Comparison of ENCODE assay signal across 25 mouse cellular contexts in the genomic region with DNA sequence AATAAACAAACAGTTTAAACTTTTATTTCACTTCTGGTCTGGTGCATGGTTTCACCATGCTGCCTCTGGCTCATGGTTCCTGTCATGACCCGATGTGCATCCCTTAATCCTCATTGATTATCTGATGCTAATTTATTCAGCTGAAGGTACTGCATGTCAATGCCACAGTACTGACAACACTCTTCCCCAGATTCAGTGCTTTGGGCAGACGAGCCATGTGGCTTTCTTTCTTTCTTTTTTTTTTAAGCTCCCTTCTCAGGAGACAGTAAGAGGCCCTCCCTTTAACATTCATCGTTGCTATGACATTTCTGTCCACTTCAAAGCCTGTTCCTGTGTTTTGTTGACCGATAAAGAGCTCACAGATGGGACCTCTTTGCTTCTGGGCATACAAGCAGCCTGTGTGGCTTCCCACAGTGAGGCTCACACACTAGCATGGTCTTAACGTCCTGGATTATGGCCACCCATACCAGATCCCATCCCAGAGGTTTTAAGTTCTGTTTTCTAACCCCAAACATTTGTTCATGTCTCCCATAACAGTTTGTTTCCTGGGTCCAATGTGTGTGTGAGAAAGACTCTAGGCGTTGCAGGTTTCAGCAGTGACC. TPM values are rescaled to one million over a fixed set of nuclear protein-coding genes. Genes with fewer than 3 reads are reported as not detected.
DNase-seq lines count a peak whose midpoint lies in the region; ATAC-seq and TF ChIP-seq lines count a peak whose summit lies in the region.
"Had no signal": no experiment of that assay in that cellular context is flagged by ENCODE, and none has a peak within 500 bp of the region (broad histone marks: within the 10 kb centered on the region; RNA-seq: fewer than 3 reads in every experiment).

No protein-coding gene starts in this region.

- ATAC-seq in liver, embryonic 11.5 days (replicated peaks; ENCODE audit: low FRiP score), result no peak

- H3K36me3 ChIP-seq in liver, embryonic 11.5 days (ENCODE audit: control insufficient read depth, insufficient read depth, low read length), result peaks cover 6% of the 10 kb centered on the region; the same call in 1 of the 2 replicates

- no peaks in the 10 kb centered on the region for H3K27me3 ChIP-seq in liver, embryonic 11.5 days (replicated peaks; ENCODE audit: control insufficient read depth, insufficient read depth, low read length)
- H3K27me3 ChIP-seq: heart, embryonic 15.5 days; lung, embryonic 15.5 days had no signal

- no peak for TF ChIP-seq CTCF in bone marrow, adult 2 months (IDR thresholded peaks at IDR 0.05; ENCODE audit: control insufficient read depth, insufficient read depth, low read length)

- H3K4me3 ChIP-seq in liver, embryonic 11.5 days (ENCODE audit: low read depth, low read length), result no peak overlapping the region
- H3K4me3 ChIP-seq in bone marrow, adult 2 months (replicated peaks; ENCODE audit: control insufficient read depth, low read depth, low read length), result no peak overlapping the region
- H3K4me3 ChIP-seq: heart, adult 2 months; heart, embryonic 15.5 days; lung, embryonic 15.5 days had no signal

- no peak overlapping the region for H3K9ac ChIP-seq in liver, embryonic 11.5 days (ENCODE audit: low read depth, low read length)
- H3K9ac ChIP-seq: heart, embryonic 15.5 days; lung, embryonic 15.5 days had no signal

- no peak overlapping the region for H3K27ac ChIP-seq in liver, embryonic 11.5 days (ENCODE audit: low read depth, low read length)
- H3K27ac ChIP-seq in bone marrow, adult 2 months (ENCODE audit: control insufficient read depth, insufficient read depth, low read depth, low read length, poor library complexity), result peak overlapping the region; percentile 80; the same call in 1 of the 2 replicates
- H3K27ac ChIP-seq: heart, adult 2 months; heart, embryonic 15.5 days; lung, embryonic 15.5 days; macrophage had no signal

- no peak for TF ChIP-seq POLR2A in bone marrow, adult 2 months (IDR thresholded peaks at IDR 0.05; ENCODE audit: borderline replicate concordance, control insufficient read depth, low read depth, low read length)

- peak; percentile 14 for DNase-seq in embryo, embryonic 10 days (ENCODE audit: low spot score)
- no peak for DNase-seq in embryo, embryonic 11 days
- DNase-seq in liver, embryonic 11.5 days (ENCODE audit: low spot score), result peak; percentile 28
- DNase-seq in liver, result no peak
- peak; percentile 17 for DNase-seq in retina, embryonic 14.5 days (ENCODE audit: low spot score)
- no peak for DNase-seq in adrenal gland, postnatal 25 days
- DNase-seq in spleen, postnatal 36 days (ENCODE audit: low spot score in 2 of 2), result no peak
- DNase-seq: heart, adult 2 months; heart, postnatal 4 days; kidney, adult 8-10 months; kidney, postnatal 36 days; spleen, adult 18-20 months; thymus, postnatal 36 days had no signal

- no peak overlapping the region for H3K4me2 ChIP-seq in liver, embryonic 11.5 days
- H3K4me2 ChIP-seq: heart, embryonic 15.5 days; lung, embryonic 15.5 days had no signal

- H3K4me1 ChIP-seq in liver, embryonic 11.5 days (replicated peaks; ENCODE audit: control insufficient read depth, insufficient read depth, low read length), result no peaks in the 10 kb centered on the region
- peaks cover 6% of the 10 kb centered on the region; the same call in 1 of the 2 replicates for H3K4me1 ChIP-seq in bone marrow, adult 2 months (ENCODE audit: control insufficient read depth, insufficient read depth, low read length)
- H3K4me1 ChIP-seq: heart, embryonic 15.5 days; lung, embryonic 15.5 days had no signal

- WGBS in liver, embryonic 11.5 days, result 54% methylated on average over 6 of the region's 6 CpGs
- 61% methylated on average over 6 of the region's 6 CpGs for WGBS in bone marrow, adult 2 months

- no peaks in the 10 kb centered on the region for H3K9me3 ChIP-seq in liver, embryonic 11.5 days (ENCODE audit: control insufficient read depth, low read length)
- H3K9me3 ChIP-seq: heart, embryonic 15.5 days; lung, embryonic 15.5 days had no signal

RNA-seq across cellular contexts. Expression of gene Prg2, which starts 17.3 kb away (rescaled TPM):
- polyA plus RNA-seq in liver, embryonic 11.5 days (2014; fragmentation: Nextera tagmentation; extraction: Ambion mirVana), result 67.2 and 96.9 TPM in 2 replicates
- 248 and 464 TPM in 2 replicates for polyA plus RNA-seq in bone marrow, adult 2 months (2011; ENCODE audit: insufficient read depth, insufficient read length, low replicate concordance, missing spikeins)
- not detected in 2 replicates for total RNA-seq in adrenal gland, postnatal 25 days (2021)
- total RNA-seq: gastrocnemius, adult 8-10 months; heart, adult 2 months; heart, postnatal 4 days; left cerebral cortex, adult 18-20 months; left cerebral cortex, postnatal 36 days; liver, adult 2 months had no signal
- polyA plus RNA-seq: forebrain, embryonic 11.5 days; frontal cortex, adult 2 months; neural tube, embryonic 11.5 days; stomach, embryonic 14.5 days had no signal

RNA-seq across cellular contexts. Expression of gene Prg3, which starts 25.0 kb away (rescaled TPM):
- polyA plus RNA-seq in liver, embryonic 11.5 days (2014; fragmentation: Nextera tagmentation; extraction: Ambion mirVana), result 10.2 and 16.7 TPM in 2 replicates
- 10.6 and 22.8 TPM in 2 replicates for polyA plus RNA-seq in bone marrow, adult 2 months (2011; ENCODE audit: insufficient read depth, insufficient read length, low replicate concordance, missing spikeins)
- not detected in 2 replicates for total RNA-seq in adrenal gland, postnatal 25 days (2021)
- total RNA-seq: gastrocnemius, adult 8-10 months; heart, adult 2 months; heart, postnatal 4 days; left cerebral cortex, adult 18-20 months; left cerebral cortex, postnatal 36 days; liver, adult 2 months had no signal
- polyA plus RNA-seq: forebrain, embryonic 11.5 days; frontal cortex, adult 2 months; heart, adult 2 months; heart, embryonic 15.5 days; liver, adult 2 months; lung, embryonic 15.5 days; macrophage; neural tube, embryonic 11.5 days; stomach, embryonic 14.5 days had no signal

RNA-seq across cellular contexts. Expression of gene Slc43a3, which starts 26.6 kb away (rescaled TPM):
- polyA plus RNA-seq in liver, embryonic 11.5 days (2014; fragmentation: Nextera tagmentation; extraction: Ambion mirVana), result 107 and 111 TPM in 2 replicates
- 80.0 and 90.6 TPM in 2 replicates for polyA plus RNA-seq in bone marrow, adult 2 months (2011; ENCODE audit: insufficient read depth, insufficient read length, low replicate concordance, missing spikeins)
- 54.7 and 55.7 TPM in 2 replicates for total RNA-seq in adrenal gland, postnatal 25 days (2021)

Comparison
In these comparisons a context has a peak if more than half of its experiments do, and no peak if none do; other contexts are left out.
1. DNase-seq: peak in embryo, embryonic 10 days (single experiment), liver, embryonic 11.5 days (single experiment) and retina, embryonic 14.5 days (single experiment); none in embryo, embryonic 11 days (single experiment), liver (single experiment), adrenal gland, postnatal 25 days (single experiment) and spleen, postnatal 36 days (0 of 2).